Mouse (Mus musculus) cerebellum, postnatal 14 days (tissue): ENCODE results near the gene Gm49384.

Experiments
- DNase-seq, 2 experiments: peaks; one replicate each; pipeline ENCODE4 v3.0.0; 2021; ENCODE audit warnings: mixed read lengths in 2 of 2

The Gm49384 gene

DNA sequence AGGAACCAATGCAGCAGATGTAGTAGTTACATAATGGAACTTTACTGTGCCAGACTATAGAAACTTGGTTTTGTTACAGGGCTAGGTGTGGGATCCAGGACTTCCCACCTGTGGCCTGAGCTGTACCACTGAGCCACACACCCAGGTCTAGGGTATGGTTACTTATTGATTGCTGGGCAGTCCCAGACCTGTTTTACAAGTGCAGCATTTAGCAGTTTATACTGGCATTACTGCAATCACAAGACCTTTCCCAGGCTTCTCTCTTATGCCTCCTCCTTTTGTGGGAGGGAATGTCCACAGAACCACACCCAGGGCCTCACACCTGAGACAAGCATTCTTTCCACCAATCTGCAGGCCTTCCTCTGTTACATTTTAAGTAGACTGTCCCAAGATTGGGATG lies 5.1 kb downstream of the Gm49384 start:
- DNase-seq, result no peak

DNA sequence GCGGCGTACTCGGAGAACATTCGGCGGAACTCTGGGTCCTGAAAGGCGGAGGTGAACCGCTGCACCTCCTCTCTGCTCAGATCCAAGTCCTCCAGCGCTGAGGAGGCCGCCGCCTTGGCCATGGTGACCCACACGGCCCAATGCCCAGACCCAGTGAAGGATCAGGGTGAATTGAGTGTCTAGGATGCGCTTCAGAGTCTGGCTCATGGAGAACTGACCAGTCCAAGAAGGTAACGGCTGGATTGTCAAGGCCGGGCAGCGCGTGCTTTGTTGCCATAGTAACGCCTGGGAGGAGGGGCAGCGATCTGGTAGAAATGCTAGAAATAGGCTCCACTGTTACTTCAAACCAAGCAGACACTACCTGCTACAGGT lies 5.9 kb downstream of the Gm49384 start, which contains the start of gene Dnaaf2:
Gene Dnaaf2, minus strand, starts transcription at position 266 of the 372 bp plus-strand sequence.
- peak; percentile 77 to 83 for DNase-seq

DNA sequence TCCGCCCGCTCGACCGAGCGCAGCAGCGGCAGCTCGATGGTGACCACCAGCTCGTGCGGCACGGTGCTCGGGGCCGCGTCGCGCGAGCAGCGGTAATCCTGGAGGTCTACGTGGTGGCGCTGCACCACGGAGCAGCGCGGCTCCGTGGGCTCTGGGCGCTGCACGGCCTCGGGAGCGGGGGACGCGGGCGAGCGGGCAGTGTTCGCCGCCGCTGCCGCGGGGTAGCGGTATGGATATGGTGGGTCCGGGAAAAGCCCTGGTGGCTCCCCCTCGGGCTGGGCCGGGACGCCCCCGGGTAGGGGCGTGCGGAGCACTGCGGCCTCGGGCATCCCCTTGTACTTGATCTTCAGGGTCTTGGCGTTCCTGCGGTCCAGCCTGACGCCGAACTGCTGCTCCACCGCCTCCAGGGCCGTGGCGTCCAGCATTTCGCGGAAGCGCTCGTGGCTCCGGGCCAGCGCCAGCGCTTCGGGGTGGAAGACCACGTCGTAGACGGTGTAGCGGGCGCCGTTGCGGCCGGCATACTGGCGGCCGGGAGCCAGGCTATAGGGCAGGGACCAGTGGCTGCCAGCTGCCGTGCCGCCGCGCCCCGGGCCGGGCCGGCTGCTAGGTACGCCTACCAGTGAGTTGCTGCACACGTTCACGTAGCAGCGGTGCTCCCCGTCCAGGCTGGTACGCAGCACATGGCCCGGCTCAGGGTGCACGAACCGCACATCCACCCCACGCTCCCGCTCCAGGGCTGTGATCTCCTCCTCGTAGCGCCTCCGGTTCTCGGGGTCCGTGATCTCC lies 6.5 kb downstream of the Gm49384 start:
- peak; percentile 71 to 77 for DNase-seq

DNA sequence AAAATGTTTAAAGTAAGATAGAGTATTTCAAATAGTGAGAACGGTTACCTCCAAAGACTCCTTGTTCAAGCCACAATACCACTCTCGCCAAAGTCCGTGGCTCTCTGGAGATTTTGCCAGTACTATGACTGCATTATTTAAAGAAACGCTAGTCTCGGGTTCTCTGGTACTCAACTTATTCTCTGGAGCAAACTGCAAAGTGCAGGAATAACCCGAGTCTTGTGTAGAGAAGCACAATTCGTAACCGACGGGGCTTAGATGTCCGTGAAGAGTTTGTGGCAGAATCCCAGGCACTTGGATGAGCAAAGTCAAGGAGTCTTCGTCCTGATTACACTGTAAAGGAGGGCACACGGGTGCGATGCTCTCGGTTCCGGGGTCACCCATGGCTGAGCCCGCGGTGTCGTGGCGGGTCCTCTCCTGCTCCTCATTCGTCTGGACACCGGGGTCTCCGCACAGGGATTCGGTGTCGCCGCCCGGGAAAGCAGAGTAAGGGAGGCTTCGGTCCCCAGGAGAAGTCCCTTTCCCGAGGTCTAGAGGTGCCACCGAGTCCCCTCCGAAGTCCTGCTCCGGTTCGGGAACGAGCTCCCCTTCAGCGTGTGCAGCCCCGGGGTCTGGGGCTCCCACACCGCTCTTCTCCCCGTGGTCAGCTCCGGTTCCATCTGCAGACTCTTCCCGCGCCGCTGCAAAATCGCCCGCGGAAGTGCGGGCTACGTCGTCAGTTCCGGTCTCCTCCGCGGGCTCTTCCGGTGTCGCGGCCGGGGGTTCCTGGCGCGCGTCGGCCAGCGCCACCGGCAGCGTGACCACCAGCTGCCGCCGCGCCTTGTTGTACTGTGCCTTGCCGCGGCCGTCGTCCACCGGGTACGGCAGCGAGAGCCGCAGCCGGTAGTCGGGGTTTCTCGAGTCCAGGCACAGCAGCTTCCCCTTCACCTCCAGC lies 7.4 kb downstream of the Gm49384 start, which contains the start of gene Gm49383:
Gene Gm49383, minus strand, starts transcription at position 661 of the 934 bp plus-strand sequence.
- DNase-seq, result peak; percentile 77 to 80

DNA sequence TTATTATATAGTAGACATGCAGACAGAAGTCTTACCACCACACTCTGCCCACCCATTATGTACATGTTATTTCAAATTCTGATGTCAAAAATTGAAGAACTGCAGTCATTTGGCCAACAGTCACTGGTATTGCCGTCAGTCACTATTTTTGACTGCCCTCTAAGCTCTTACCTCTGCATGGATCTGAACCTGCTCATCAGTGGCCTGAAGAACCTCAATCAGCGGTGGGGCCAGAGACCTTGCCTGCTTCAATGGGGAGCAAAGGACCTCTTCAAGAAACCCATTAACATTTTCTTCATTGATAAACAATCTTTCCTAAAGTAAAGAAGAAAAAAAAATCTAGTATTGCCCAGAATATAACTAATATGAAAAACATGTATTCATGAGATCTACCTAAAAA lies 11.4 kb downstream of the Gm49384 start:
- no peak for DNase-seq

DNA sequence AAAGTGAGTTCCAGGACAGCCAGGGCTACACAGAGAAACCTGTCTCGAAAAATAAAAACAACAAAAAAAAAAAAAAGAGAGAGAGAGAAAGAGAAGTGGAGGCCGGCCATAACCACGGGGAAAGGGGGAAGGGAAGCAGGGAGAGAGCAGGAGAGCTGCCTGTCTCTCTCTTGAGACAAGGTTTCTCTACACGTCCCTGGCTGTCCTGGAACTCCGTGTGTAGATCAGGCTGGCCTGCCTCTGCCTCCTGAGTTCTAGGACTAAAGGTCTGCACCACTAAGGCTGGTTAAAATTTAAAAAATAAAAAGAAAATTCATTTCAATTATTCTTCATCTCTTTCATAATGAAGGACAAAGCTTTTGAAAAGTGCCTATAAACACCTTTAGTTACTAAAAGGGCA lies 12.7 kb downstream of the Gm49384 start:
- DNase-seq, result no peak

DNA sequence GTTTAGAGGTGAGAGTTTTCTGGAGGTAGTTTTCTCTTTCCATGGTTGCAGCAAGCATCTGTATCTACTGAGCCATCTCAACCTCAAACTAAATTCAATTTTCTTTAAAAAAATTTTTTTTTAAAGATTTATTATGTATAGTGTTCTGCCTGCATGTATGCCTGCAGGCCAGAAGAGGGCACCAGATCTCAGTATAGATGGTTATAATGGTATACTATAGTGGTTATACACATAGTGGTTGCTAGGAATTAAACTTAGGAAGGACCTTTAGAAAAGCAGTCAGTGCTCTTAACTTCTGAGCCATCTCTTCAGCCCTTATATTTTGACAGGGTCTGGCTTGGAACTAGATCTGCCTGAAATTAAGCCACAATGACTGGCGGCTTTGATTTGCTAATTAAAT lies 13.5 kb downstream of the Gm49384 start:
- DNase-seq, result peak in 1 of 2 experiments; percentile 24

DNA sequence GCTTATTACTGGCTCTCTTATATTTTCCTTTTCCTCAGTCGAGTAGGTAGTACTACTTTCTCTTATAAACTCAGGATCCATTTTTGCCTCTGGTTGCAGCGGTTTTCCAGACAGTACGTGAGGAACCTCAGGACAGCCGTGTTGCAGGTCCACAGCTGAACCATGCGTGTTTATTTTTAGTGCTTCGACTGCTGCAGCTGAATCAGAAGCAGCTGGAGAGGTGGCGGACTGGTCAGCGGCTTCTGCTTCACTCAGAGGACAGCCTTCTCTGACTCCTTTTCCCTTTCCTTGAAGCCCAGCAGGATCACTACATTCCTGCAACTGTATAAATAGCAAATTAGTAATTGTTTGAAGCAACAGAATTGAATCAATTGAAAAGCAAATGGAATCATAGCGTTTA lies 14.0 kb downstream of the Gm49384 start:
- DNase-seq, result no peak

DNA sequence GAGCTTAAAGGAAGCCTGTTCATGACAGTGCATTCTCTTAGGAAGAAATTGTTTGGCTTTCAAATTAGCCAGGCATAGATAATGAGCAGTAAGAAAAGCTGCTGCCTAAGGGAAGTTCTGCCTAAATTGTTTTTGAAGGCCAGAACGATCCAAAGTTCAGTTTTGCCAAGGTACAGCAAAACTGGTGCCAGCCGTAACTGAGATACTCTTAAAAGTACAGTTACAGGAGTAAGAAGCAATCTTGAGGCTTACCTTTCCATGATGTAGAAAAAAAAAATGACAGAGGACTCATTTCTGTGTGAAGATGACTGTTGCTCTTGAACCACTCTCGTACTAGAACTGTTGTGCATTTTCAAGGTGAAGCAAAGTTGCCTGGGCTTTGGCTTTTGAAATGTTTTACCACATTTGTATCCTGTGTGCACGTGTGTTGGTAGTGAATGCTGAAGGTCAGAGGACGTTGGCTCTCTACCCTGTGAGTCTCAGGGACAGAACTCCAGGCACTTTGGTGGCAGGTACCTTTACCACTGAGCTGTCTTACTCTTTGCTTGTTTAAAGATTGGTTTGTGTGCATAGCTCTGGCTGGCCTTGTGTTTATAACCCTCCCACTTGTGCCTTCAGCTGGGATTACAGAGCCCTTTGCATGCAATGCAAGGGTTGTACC lies 17.1 kb downstream of the Gm49384 start:
- DNase-seq, result no peak

DNA sequence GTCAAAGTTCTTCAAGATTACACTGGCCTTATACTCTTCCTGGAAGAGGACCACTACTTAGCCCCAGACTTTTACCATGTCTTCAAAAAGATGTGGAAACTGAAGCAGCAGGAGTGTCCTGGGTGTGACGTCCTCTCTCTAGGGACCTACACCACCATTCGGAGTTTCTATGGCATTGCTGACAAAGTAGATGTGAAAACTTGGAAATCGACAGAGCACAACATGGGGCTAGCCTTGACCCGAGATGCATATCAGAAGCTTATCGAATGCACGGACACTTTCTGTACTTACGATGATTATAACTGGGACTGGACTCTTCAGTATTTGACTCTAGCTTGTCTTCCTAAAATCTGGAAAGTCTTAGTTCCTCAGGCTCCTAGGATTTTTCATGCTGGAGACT lies 18.7 kb downstream of the Gm49384 start:
- DNase-seq, result no peak

DNA sequence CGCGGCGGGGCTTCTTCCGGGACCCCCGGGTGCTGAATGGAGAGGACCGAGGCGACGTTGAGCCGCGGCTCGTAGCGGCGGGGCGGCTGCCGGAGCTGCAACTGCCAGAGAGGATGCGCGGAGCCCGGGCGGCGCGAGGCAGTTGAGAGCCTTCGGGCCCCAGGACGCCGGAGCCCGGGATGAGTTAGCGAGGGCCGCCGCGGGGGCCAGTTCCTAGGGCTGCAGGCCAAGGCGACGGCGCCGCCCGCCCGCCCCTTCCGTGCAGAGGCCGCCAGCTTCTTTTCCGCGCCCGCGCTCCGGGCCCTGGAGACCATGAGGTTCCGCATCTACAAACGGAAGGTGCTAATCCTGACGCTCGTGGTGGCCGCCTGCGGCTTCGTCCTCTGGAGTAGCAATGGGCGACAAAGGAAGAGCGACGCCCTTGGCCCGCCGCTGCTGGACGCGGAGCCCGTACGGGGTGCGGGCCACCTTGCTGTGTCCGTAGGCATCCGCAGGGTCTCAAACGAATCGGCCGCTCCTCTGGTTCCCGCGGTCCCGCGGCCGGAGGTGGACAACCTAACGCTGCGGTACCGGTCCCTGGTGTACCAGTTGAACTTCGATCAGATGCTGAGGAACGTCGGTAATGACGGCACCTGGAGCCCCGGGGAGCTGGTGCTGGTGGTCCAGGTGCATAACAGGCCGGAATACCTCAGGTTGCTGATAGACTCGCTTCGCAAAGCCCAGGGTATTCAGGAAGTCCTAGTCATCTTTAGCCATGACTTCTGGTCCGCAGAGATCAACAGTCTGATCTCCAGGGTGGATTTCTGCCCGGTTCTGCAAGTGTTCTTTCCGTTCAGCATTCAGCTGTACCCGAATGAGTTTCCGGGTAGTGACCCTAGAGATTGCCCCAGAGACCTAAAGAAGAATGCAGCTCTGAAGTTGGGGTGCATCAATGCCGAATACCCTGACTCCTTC lies 19.4 kb downstream of the Gm49384 start:
- DNase-seq, result peak; percentile 69 to 74

DNA sequence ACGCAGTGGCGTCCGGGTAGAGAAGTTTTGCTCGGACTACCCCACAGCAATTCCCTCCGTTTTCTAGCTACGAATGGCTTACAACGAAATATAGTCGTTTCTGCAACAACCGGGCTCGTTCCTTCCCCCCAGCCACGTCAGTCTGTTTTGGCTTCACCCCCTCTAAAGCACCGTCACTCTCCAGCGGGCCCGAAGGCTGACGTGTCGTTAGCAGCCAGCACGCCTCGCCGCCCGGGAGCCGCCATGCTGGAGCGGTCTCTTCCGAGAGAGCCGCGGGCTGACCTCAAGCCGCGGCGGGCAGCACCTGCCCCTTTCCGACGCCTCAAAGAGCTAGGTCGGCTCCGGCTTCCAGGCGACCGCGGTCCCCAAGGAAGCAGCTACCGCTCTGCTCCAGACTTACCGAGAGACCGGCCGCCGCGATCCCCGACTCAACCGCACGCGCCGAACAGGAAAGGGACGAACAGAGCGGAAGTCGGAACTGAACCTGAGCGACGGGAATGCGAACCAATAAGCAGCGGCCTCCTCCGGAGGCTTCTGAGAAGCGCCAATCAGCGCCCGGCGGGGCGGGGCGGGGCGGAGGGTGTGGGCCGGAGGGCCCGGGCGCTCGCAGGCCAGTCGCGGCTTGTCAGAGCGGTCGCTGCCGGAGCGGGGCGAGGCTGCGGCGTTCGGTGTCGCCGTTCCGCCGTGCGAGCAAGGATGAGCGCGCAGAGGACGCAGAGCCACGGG lies 20.3 kb downstream of the Gm49384 start, which contains the start of the genes Rpl36al and Mgat2:
Gene Rpl36al, minus strand, starts transcription at position 501 of the 726 bp plus-strand sequence.
Gene Mgat2, plus strand, starts transcription at position 575 of the 726 bp plus-strand sequence.
- DNase-seq, result peak; percentile 100

DNA sequence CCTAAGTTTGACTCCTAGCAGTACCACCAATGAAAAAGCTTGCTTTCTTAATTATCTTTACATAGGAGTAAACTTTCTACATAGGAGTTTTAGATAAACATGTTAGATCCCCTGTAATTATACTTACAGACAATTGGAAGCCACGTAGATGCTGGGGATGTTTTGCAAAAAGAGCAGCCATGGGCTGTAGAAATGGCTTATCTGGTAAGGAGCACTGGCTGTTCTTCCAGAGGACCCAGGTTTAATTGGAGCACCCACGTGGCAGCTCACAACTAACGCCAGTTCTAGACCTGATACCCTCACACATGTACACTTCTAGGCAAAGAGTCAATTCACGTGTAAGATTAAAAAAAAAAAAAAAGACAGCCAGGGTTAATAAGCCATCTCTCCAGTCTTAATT lies 22.3 kb downstream of the Gm49384 start:
- DNase-seq, result no peak

DNA sequence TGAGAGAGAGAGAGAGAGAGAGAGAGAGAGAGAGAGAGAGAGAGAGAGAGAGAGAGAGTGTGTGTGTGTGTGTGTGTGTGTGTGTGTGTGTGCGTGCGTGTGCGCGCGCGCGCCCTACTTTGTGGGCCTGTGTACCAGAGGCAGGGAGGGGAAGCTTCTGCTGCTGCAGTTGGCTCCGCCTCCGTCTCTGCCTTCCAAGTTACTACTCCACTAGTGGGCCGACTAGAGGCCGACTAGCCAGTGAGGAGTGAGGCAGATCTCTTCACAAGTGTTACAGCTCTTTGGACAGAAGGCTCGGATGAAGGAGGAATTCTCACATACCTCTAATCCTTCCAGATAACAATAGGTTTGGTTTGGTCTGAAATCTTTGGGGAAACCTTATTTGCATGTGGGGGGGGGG lies 24.7 kb downstream of the Gm49384 start:
- no peak for DNase-seq

DNA sequence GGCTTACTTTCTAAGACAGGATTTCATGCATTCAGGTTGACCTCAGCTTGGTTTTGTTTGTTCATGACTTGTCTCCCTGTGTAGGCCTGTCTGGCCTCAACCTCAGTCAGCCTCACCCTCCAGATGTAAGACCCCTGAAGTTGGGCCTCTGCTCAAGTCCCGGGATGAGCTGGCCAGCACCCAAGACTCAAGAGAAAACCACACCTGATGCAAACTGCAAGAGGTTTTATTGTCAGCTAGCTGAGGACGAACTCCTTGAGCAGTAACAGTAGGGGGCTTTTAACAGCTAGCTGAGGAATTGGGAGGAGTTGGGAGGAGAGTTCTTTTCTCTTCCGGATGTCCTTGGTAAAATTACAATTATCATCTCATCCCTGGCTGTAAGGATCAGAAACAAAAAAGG lies 26.5 kb downstream of the Gm49384 start:
- DNase-seq, result no peak

DNA sequence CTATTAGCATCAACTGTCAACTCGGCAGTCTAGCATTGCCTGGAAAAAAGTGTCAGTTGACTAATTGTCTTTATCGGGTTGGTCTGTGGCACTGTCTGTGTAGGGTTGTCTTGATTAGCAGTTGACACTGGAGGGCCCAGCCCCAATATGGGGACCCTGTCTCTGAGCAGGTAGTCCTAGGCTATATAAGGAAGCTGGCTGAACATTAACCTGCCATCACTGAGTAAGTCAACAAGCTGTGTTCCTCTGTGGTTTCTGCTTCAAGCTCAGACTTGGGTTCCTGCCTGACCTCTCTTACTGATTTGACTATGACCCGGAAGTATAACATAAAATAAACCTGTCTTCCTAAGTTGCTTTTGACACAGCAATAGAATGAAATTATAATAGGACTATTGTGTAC lies 28.1 kb downstream of the Gm49384 start:
- no peak for DNase-seq

DNA sequence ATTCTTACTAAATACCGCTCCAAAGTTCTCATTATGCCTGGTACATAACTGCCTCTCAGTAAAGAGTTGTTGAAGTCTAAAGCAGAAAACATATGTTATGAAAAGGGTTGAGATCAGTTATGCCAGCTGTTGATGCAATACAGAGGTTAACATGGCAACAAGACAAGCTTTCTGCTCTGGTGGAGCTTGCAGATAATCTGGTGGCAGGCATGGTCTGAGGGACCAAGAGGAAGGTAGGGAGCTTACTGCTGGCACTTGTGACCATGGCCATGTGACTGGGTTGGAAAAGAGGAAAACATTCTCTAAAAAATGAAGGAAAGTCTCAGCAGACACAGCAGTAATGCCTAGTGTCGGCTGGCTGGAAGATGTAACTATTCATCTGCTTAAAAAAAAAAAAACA lies 32.8 kb downstream of the Gm49384 start:
- DNase-seq, result no peak

DNA sequence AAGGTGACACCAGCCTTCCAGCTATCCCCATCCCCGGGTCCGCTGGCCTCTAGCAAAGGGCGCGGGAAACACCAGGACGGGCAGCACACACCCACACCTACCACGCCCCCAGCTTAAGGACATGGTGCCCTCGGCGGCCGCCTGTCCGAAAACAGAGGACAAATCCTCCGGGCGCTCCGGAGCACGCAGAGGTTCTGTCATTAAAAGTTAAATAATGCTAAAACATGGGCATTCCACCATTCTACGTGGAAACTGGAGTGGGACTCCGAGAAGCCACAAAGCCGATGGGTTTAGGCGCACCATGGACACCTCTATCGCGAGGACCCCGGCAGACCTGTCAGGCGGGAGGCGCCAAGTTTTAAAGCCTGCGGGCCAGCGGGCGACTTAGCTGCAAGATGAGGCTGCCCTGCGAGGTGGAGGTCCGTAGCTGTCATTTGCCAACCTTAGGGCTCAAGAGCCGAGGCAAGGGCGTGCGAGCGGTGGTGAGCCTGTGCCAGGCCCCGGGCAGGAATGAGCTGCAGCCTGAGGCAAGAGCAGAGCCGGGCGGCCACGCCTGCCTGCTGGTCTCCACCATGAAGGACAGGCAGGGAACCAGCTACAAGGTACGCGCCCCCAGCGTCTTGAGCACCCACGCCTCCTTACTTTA lies 35.5 kb downstream of the Gm49384 start, which contains the start of gene Lrr1:
Gene Lrr1, plus strand, starts transcription at position 354 of the 646 bp plus-strand sequence.
- DNase-seq, result peak; percentile 90 to 94

DNA sequence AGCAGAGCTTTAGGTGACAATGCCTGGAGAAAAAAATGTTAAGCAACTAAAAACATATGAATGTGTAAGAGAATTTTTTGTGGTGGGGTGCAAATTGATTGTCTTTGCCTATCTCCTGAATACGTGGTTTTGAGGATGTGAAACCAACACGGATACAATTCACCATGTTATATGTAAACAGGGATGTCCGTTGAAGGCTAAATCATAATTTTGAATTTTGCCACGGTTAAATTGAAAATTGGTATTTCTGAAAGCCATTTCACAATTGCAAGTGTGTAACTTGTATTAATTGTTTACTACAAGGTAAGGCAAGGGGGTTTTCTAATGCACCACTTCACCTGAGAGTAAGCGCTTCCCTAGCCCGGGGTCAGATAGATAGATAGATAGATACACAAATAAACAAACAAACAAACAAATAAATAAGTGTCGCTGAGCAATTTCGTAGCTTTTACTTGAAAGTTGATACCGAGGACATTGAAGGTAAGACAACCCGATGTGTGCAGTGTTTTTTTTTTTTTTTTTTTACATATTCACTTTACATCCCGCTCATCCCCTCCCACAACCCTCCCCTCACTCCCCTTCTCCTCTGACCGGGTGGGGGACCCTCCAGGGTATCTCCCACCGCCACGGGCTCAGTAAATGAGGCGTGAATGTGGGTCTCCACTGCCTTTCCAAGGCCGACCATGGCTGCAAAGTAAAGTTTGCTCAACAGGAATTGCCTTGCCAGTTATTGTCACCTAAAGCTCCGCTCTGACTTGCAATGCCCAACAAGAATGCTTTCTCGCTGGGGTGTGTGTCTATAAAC lies 36.2 kb downstream of the Gm49384 start:
- no peak for DNase-seq
